Mouse (Mus musculus) embryo, embryonic 11 days (tissue): ENCODE data around the gene Col24a1.

ENCODE experiments used
- DNase-seq: peaks from one replicate; pipeline ENCODE4 v3.0.0-alpha.2; 2015

Col24a1 gene

GRCm38 (mm10) chr3:145292337-145293134 is at the start of gene Col24a1:
TSS of gene Col24a1 (plus strand) at chr3:145292472.
- peak; percentile 83 for DNase-seq

GRCm38 (mm10) chr3:145248040-145248439 is 44.2 kb upstream of the Col24a1 start:
- no peak for DNase-seq

- DNase-seq, result no peak
Measured at GRCm38 (mm10) chr3:145253066-145253465, 39.2 kb upstream of the Col24a1 start.

GRCm38 (mm10) chr3:145254764-145255396 is 37.4 kb upstream of the Col24a1 start:
- DNase-seq, result no peak

- no peak for DNase-seq
Measured at GRCm38 (mm10) chr3:145256647-145257046, 35.6 kb upstream of the Col24a1 start.

GRCm38 (mm10) chr3:145259678-145260077 is 32.6 kb upstream of the Col24a1 start:
- DNase-seq, result no peak

- DNase-seq, result no peak
Measured at GRCm38 (mm10) chr3:145263131-145263530, 29.1 kb upstream of the Col24a1 start.

- DNase-seq, result no peak
Measured at GRCm38 (mm10) chr3:145268066-145268465, 24.2 kb upstream of the Col24a1 start.

GRCm38 (mm10) chr3:145274191-145274590 is 18.1 kb upstream of the Col24a1 start:
- DNase-seq, result no peak

- peak; percentile 59 for DNase-seq
Measured at GRCm38 (mm10) chr3:145293207-145293606, 935 bp downstream of the Col24a1 start.

- DNase-seq, result no peak
Measured at GRCm38 (mm10) chr3:145293623-145294307, 1.5 kb downstream of the Col24a1 start.

GRCm38 (mm10) chr3:145299980-145300591 is 7.8 kb downstream of the Col24a1 start:
- DNase-seq, result no peak

- DNase-seq, result no peak
Measured at GRCm38 (mm10) chr3:145305311-145305710, 13.0 kb downstream of the Col24a1 start.

GRCm38 (mm10) chr3:145307209-145307608 is 14.9 kb downstream of the Col24a1 start:
- DNase-seq, result no peak

GRCm38 (mm10) chr3:145320587-145321274 is 28.5 kb downstream of the Col24a1 start:
- no peak for DNase-seq

- no peak for DNase-seq
Measured at GRCm38 (mm10) chr3:145325402-145325801, 33.1 kb downstream of the Col24a1 start.

GRCm38 (mm10) chr3:145331642-145332041 is 39.4 kb downstream of the Col24a1 start:
- DNase-seq, result no peak

- peak; percentile 22 for DNase-seq
Measured at GRCm38 (mm10) chr3:145334046-145334445, 41.8 kb downstream of the Col24a1 start.

- no peak for DNase-seq
Measured at GRCm38 (mm10) chr3:145337161-145337560, 44.9 kb downstream of the Col24a1 start.

- no peak for DNase-seq
Measured at GRCm38 (mm10) chr3:145339851-145340499, 47.7 kb downstream of the Col24a1 start.

GRCm38 (mm10) chr3:145348690-145349089 is 56.4 kb downstream of the Col24a1 start:
- DNase-seq, result no peak

GRCm38 (mm10) chr3:145353951-145354350 is 61.7 kb downstream of the Col24a1 start:
- DNase-seq, result no peak
